Mouse (Mus musculus) MEL (cell line): ENCODE data around the gene Tlx3. TPM values are rescaled to one million over a fixed set of nuclear protein-coding genes. Genes with fewer than 3 reads are reported as not detected.

ENCODE experiments used
- DNase-seq: peaks from one replicate; pipeline ENCODE4 v3.0.0; 2011; ENCODE audit warnings: low read depth, low spot score
- H3K27ac ChIP-seq: 2 replicates; pipeline ENCODE4 v1.5.1; 2012; ENCODE audit warnings: low read depth, mild to moderate bottlenecking, control low read depth, low read length, moderate library complexity; ENCODE audit not compliant: control insufficient read depth
- H3K27me3 ChIP-seq, 2 experiments: fragments of 150-350 bp in 1 of 2; sonication (generic) in 1 of 2; 2 replicates each; pipeline ENCODE4 v1.6.1; 2012; ENCODE audit warnings: low read length in 2 of 2, mild to moderate bottlenecking in 2 of 2, improper control_type of control experiment in 1 of 2, moderate library complexity in 1 of 2; ENCODE audit not compliant: insufficient read depth in 2 of 2, control insufficient read depth in 1 of 2
- H3K36me3 ChIP-seq, 2 experiments: 2 replicates each; pipeline ENCODE4 v1.6.1; 2012 to 2014; ENCODE audit warnings: low read length in 2 of 2, improper control_type of control experiment in 1 of 2, inconsistent platforms in 1 of 2, mild to moderate bottlenecking in 1 of 2; ENCODE audit not compliant: insufficient read depth in 2 of 2, control insufficient read depth in 1 of 2
- H3K4me1 ChIP-seq, 2 experiments: fragments of 150-350 bp in 1 of 2; sonication (generic) in 1 of 2; 2 replicates each; pipeline ENCODE4 v1.6.1; 2012; ENCODE audit warnings: low read length in 2 of 2, improper control_type of control experiment in 1 of 2, mild to moderate bottlenecking in 1 of 2; ENCODE audit not compliant: insufficient read depth in 2 of 2, control insufficient read depth in 1 of 2
- H3K4me3 ChIP-seq, 2 experiments: fragments of 150-350 bp in 1 of 2; sonication (generic) in 1 of 2; 2 replicates each; pipeline ENCODE4 v1.5.1; 2012; ENCODE audit warnings: low read depth in 2 of 2, low read length in 2 of 2, mild to moderate bottlenecking in 2 of 2, moderate library complexity in 2 of 2, control low read depth in 1 of 2, improper control_type of control experiment in 1 of 2; ENCODE audit not compliant: control insufficient read depth in 1 of 2, insufficient read depth in 1 of 2
- H3K79me2 ChIP-seq: 2 replicates; pipeline ENCODE4 v1.6.1; 2012; ENCODE audit warnings: mild to moderate bottlenecking, low read length, moderate library complexity; ENCODE audit not compliant: control insufficient read depth, poor library complexity, insufficient read depth
- H3K9ac ChIP-seq: 2 replicates; pipeline ENCODE4 v1.6.1; 2012; ENCODE audit warnings: low read depth, mild to moderate bottlenecking, control low read depth, low read length, moderate library complexity; ENCODE audit not compliant: control insufficient read depth, poor library complexity, severe bottlenecking
- H3K9me3 ChIP-seq: fragments of 150-350 bp; sonication (generic); replicated peaks from 2 replicates; pipeline ENCODE4 v1.6.1; 2012; ENCODE audit warnings: mild to moderate bottlenecking, low read length, improper control_type of control experiment, moderate library complexity; ENCODE audit not compliant: insufficient read depth
- BHLHE40 ChIP-seq: IDR thresholded peaks from 2 replicates; pipeline ENCODE4 v1.6.1; 2012; ENCODE audit warnings: low read depth, mild to moderate bottlenecking, inconsistent platforms, low read length, improper control_type of control experiment, borderline replicate concordance
- CHD2 ChIP-seq: IDR thresholded peaks from 2 replicates; pipeline ENCODE4 v1.6.1; 2011; ENCODE audit warnings: low read length, improper control_type of control experiment
- ELF1 ChIP-seq: IDR thresholded peaks from 2 replicates; pipeline ENCODE4 v1.6.1; 2014; ENCODE audit warnings: low read depth, mild to moderate bottlenecking, inconsistent platforms, low read length, improper control_type of control experiment, moderate library complexity
- EP300 ChIP-seq, 2 experiments: IDR thresholded peaks; 2 replicates each; pipeline ENCODE4 v1.6.1; 2011; ENCODE audit warnings: improper control_type of control experiment in 2 of 2, low read length in 2 of 2, low read depth in 1 of 2, mild to moderate bottlenecking in 1 of 2
- ETS1 ChIP-seq: IDR thresholded peaks from 2 replicates; pipeline ENCODE4 v1.6.1; 2012; ENCODE audit warnings: low read depth, mild to moderate bottlenecking, inconsistent platforms, low read length, improper control_type of control experiment, moderate library complexity
- GATA1 ChIP-seq: IDR thresholded peaks from 2 replicates; pipeline ENCODE4 v1.6.1; 2011; ENCODE audit warnings: low read depth, low read length, improper control_type of control experiment
- HCFC1 ChIP-seq: IDR thresholded peaks from 2 replicates; pipeline ENCODE4 v1.6.1; 2012; ENCODE audit warnings: low read depth, mild to moderate bottlenecking, inconsistent platforms, low read length, improper control_type of control experiment, moderate library complexity
- JUND ChIP-seq: IDR thresholded peaks from 2 replicates; pipeline ENCODE4 v1.6.1; 2011; ENCODE audit warnings: low read depth, mild to moderate bottlenecking, improper control_type of control experiment, low read length
- KAT2A ChIP-seq: conservative IDR thresholded peaks from 2 replicates; pipeline ENCODE4 v1.6.1; 2012; ENCODE audit warnings: low read depth, low read length, improper control_type of control experiment, inconsistent platforms
- MAFK ChIP-seq: IDR thresholded peaks from 2 replicates; pipeline ENCODE4 v1.6.1; 2011; ENCODE audit warnings: low read depth, mild to moderate bottlenecking, low read length, improper control_type of control experiment, borderline replicate concordance
- MAX ChIP-seq: IDR thresholded peaks from 2 replicates; pipeline ENCODE4 v1.6.1; 2011; ENCODE audit warnings: low read length, improper control_type of control experiment
- MEF2A ChIP-seq: IDR thresholded peaks from 2 replicates; pipeline ENCODE4 v1.6.1; 2014; ENCODE audit warnings: low read depth, mild to moderate bottlenecking, inconsistent platforms, low read length, improper control_type of control experiment; ENCODE audit not compliant: poor library complexity, insufficient replicate concordance, severe bottlenecking; ENCODE audit errors: extremely low read depth
- MXI1 ChIP-seq: IDR thresholded peaks from 2 replicates; pipeline ENCODE4 v1.6.1; 2011; ENCODE audit warnings: mild to moderate bottlenecking, low read depth, low read length, improper control_type of control experiment
- MYC ChIP-seq: IDR thresholded peaks from 2 replicates; pipeline ENCODE4 v1.6.1; 2011; ENCODE audit warnings: low read depth, mild to moderate bottlenecking, low read length, improper control_type of control experiment, moderate library complexity
- NELFE ChIP-seq: IDR thresholded peaks from 2 replicates; pipeline ENCODE4 v1.6.1; 2011; ENCODE audit warnings: low read depth, low read length, improper control_type of control experiment
- NRF1 ChIP-seq: IDR thresholded peaks from 2 replicates; pipeline ENCODE4 v1.6.1; 2014; ENCODE audit warnings: low read depth, mild to moderate bottlenecking, inconsistent platforms, low read length, improper control_type of control experiment, moderate library complexity; ENCODE audit not compliant: poor library complexity, insufficient read depth, severe bottlenecking
- POLR2A ChIP-seq, 2 experiments: IDR thresholded peaks; 2 replicates each; pipeline ENCODE4 v1.6.1; 2011 to 2012; ENCODE audit warnings: low read length in 2 of 2, mild to moderate bottlenecking in 2 of 2, control low read depth in 1 of 2, improper control_type of control experiment in 1 of 2, low read depth in 1 of 2, moderate library complexity in 1 of 2; ENCODE audit not compliant: control insufficient read depth in 1 of 2, insufficient read depth in 1 of 2, poor library complexity in 1 of 2
- POLR2AphosphoS2 ChIP-seq: IDR thresholded peaks from 2 replicates; pipeline ENCODE4 v1.6.1; 2011; ENCODE audit warnings: low read length, improper control_type of control experiment
- POLR2AphosphoS5 ChIP-seq: IDR thresholded peaks from 2 replicates; pipeline ENCODE4 v1.6.1; 2012; ENCODE audit warnings: low read depth, borderline replicate concordance, mild to moderate bottlenecking, inconsistent platforms, low read length, moderate library complexity, mixed read lengths
- RAD21 ChIP-seq: IDR thresholded peaks from 2 replicates; pipeline ENCODE4 v1.6.1; 2011; ENCODE audit warnings: mild to moderate bottlenecking, low read depth, low read length, improper control_type of control experiment
- RCOR1 ChIP-seq: IDR thresholded peaks from 2 replicates; pipeline ENCODE4 v1.6.1; 2012; ENCODE audit warnings: low read depth, mild to moderate bottlenecking, inconsistent platforms, low read length, improper control_type of control experiment
- SMC3 ChIP-seq: IDR thresholded peaks from 2 replicates; pipeline ENCODE4 v1.6.1; 2011; ENCODE audit warnings: low read depth, low read length, improper control_type of control experiment
- TAL1 ChIP-seq: IDR thresholded peaks from 2 replicates; pipeline ENCODE4 v1.6.1; 2012; ENCODE audit warnings: mild to moderate bottlenecking, inconsistent platforms, low read length, moderate library complexity, mixed read lengths
- TBP ChIP-seq: IDR thresholded peaks from 2 replicates; pipeline ENCODE4 v1.8.0; 2011; ENCODE audit warnings: low read depth, low read length, improper control_type of control experiment
- USF1 ChIP-seq: IDR thresholded peaks from 2 replicates; pipeline ENCODE4 v1.6.1; 2014; ENCODE audit warnings: low read depth, mild to moderate bottlenecking, inconsistent platforms, low read length, improper control_type of control experiment, moderate library complexity
- USF2 ChIP-seq, 2 experiments: IDR thresholded peaks; 2 replicates each; pipeline ENCODE4 v1.6.1; 2011 to 2012; ENCODE audit warnings: improper control_type of control experiment in 2 of 2, low read length in 2 of 2, borderline replicate concordance in 1 of 2, inconsistent platforms in 1 of 2, low read depth in 1 of 2, mild to moderate bottlenecking in 1 of 2; ENCODE audit not compliant: insufficient read depth in 1 of 2
- ZC3H11A ChIP-seq: IDR thresholded peaks from 2 replicates; pipeline ENCODE4 v1.6.1; 2012; ENCODE audit warnings: low read depth, mild to moderate bottlenecking, inconsistent platforms, low read length, improper control_type of control experiment
- ZKSCAN1 ChIP-seq: IDR thresholded peaks from 2 replicates; pipeline ENCODE4 v1.6.1; 2012; ENCODE audit warnings: low read depth, mild to moderate bottlenecking, inconsistent platforms, low read length, improper control_type of control experiment, moderate library complexity
- ZMIZ1 ChIP-seq: IDR thresholded peaks from 2 replicates; pipeline ENCODE4 v1.6.1; 2012; ENCODE audit warnings: low read depth, mild to moderate bottlenecking, inconsistent platforms, low read length, improper control_type of control experiment, moderate library complexity
- ZNF384 ChIP-seq: IDR thresholded peaks from 2 replicates; pipeline ENCODE4 v1.6.1; 2012; ENCODE audit warnings: low read depth, mild to moderate bottlenecking, inconsistent platforms, low read length, improper control_type of control experiment
- polyA plus RNA-seq, 2 experiments: library from polyadenylated mRNA; stranded (reverse) in 1 of 2; unstranded in 1 of 2; fragments of >175 nt in 1 of 2; fragments of >200 nt in 1 of 2; gene quantifications; 2 replicates each; pipeline versions ENCODE4 v1.2.1 to v1.2.4; 2012; ENCODE audit warnings: low replicate concordance in 2 of 2, low read depth in 1 of 2; ENCODE audit not compliant: insufficient read length in 2 of 2, insufficient read depth in 1 of 2, missing spikeins in 1 of 2
- total RNA-seq: library from RNA; depleted of rRNA; stranded (reverse); fragments of 300-350 nt; gene quantifications from 2 replicates; pipeline ENCODE4 v1.2.3, GENCODE M21; 2012

Gene Tlx3
- total and polyA plus RNA-seq, 3 experiments = not detected

DNA sequence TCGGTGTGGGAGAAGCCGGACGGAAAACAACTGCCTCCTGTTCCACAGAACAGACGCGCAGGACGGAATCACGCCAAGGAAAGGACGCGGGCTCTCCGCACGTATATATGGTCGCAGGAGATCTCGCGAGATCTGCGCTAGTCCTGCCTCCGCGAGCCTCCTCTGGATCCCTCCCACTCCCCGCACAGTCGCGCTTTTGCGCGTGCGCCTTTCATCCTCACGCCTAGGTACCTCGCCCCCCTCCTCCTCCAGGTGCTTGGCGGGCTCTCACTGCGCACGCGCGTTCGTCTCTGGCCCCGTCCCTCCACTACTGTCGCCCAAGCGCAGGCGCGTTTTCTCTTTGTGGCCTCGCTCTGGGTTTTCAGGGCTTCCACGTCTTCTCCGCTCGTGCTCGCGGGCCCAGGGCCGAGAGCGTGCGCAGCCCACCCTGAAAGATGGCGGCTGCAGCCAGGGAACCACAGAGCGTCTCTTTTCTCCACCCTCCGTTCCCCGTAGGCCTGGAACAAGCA lies 40.3 kb downstream of the Tlx3 start, which contains the start of gene Npm1 (continued):
- peak; percentile 97 for TF ChIP-seq POLR2AphosphoS5
- TF ChIP-seq ZMIZ1 = peak; percentile 99
- no peak for TF ChIP-seq ZKSCAN1
- no peak for TF ChIP-seq RAD21
- no peak for TF ChIP-seq USF2 (IDR thresholded peaks at IDR 0.05; ENCODE audit: borderline replicate concordance in 1 of 2, insufficient read depth in 1 of 2, low read depth in 1 of 2, low read length in 2 of 2)
- no peak for TF ChIP-seq TAL1
- TF ChIP-seq RCOR1 = no peak
- no peak for TF ChIP-seq ZC3H11A
- TF ChIP-seq GATA1 = no peak
- TF ChIP-seq POLR2AphosphoS2 = peak; percentile 100

DNA sequence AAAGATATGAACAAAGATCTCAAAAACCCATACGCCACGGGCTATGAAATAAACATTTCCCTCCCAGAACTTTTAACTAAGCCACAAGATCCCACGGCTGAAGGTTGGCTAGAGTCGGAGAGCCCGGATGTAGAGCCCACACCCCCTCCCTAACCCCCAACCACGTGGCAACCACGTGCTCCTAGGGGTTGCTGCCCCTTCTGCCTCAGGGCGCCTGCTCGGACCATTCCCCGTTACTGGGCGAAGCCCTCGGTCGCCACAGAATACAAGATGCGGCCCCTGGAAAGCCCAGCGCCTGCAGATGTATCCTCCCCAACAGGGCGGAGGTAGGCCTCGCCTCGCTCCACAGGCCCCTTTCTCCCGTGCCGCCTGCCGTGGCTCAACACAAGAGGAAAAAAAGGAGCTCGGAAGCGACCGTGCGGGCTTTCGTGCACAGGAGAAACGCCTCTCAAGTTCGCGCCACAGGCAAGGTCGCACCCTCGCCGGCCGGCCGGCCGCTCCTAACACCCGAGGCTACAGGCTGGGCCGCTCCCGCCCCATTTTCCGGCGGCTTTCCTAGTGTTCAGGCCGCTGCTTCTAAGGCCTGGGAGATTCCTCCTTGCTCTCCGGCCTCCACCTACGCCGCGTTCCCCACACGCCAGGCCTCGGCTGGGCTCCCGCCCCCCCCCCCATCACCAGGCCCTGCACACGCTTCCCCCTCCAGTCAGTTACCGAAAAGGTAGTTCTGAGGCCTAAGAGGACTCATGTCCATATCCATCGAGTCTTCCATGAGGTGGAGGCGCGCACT lies 41.0 kb downstream of the Tlx3 start:
- peaks cover 0 to 2% of the 10 kb centered on the region in 2 experiments; a peak in 1 of 4 replicates for H3K4me1 ChIP-seq
- H3K9me3 ChIP-seq = no peaks in the 10 kb centered on the region
- peaks cover 49% of the 10 kb centered on the region for H3K79me2 ChIP-seq
- H3K27ac ChIP-seq = peak overlapping the region; percentile 70
- H3K36me3 ChIP-seq = peaks cover 32 to 35% of the 10 kb centered on the region in 2 experiments
- peak overlapping the region; percentile 82 for H3K9ac ChIP-seq
- peak overlapping the region; percentile 65 to 76 for H3K4me3 ChIP-seq
- no peaks in the 10 kb centered on the region for H3K27me3 ChIP-seq
- peak; percentile 89 for DNase-seq
- TF ChIP-seq RCOR1 = no peak
- TF ChIP-seq BHLHE40 = no peak
- TF ChIP-seq USF1 = peak; percentile 90
- TF ChIP-seq ZNF384 = no peak
- peak; percentile 100 for TF ChIP-seq MYC
- no peak for TF ChIP-seq JUND
- no peak; the same call in 1 of the 2 replicates for TF ChIP-seq NRF1
- TF ChIP-seq KAT2A = peak; percentile 38; the same call in 1 of the 2 replicates
- TF ChIP-seq RAD21 = no peak
- peak; percentile 100 for TF ChIP-seq MAX
- 0 out of 4 replicates have a peak, but pooled peaks of 1 of the 2 experiments have one; percentile 13 for TF ChIP-seq EP300 (IDR thresholded peaks at IDR 0.05; ENCODE audit: low read depth in 1 of 2, low read length in 2 of 2)
- TF ChIP-seq HCFC1 = peak; percentile 69; the same call in 1 of the 2 replicates
- TF ChIP-seq ELF1 = no peak
- no peak for TF ChIP-seq GATA1
- no peak for TF ChIP-seq ZKSCAN1
- TF ChIP-seq ETS1 = peak; percentile 57; the same call in 1 of the 2 replicates
- TF ChIP-seq POLR2AphosphoS2 = peak; percentile 90
- TF ChIP-seq POLR2AphosphoS5 = no peak
- TF ChIP-seq SMC3 = 0 out of 2 replicates have a peak, but pooled peaks have one; percentile 3
- peak in 1 of 2 experiments; percentile 21; a peak in 3 of 4 replicates for TF ChIP-seq POLR2A (IDR thresholded peaks at IDR 0.05; ENCODE audit: control insufficient read depth in 1 of 2, insufficient read depth in 1 of 2, low read depth in 1 of 2, low read length in 2 of 2, poor library complexity in 1 of 2)
- peak; percentile 88 for TF ChIP-seq ZMIZ1
- TF ChIP-seq MAFK = no peak
- TF ChIP-seq TAL1 = no peak
- TF ChIP-seq TBP = no peak
- peak; percentile 100 for TF ChIP-seq MXI1
- TF ChIP-seq USF2 (IDR thresholded peaks at IDR 0.05; ENCODE audit: borderline replicate concordance in 1 of 2, insufficient read depth in 1 of 2, low read depth in 1 of 2, low read length in 2 of 2) = no peak
- TF ChIP-seq NELFE = peak; percentile 12; the same call in 1 of the 2 replicates
- no peak for TF ChIP-seq CHD2
- TF ChIP-seq MEF2A = no peak
